ENCODE assay signal across 8 mouse cellular contexts in genomic region chr3:154327883-154328720, GRCm38 (mm10). TPM values are rescaled to one million over a fixed set of nuclear protein-coding genes. Genes with fewer than 3 reads are reported as not detected.
DNase-seq lines count a peak whose midpoint lies in the region; ATAC-seq and TF ChIP-seq lines count a peak whose summit lies in the region.

No protein-coding gene starts in this region.

- H3K27ac ChIP-seq in gastrocnemius, adult 2 months, result no peak overlapping the region
- no peak overlapping the region for H3K27ac ChIP-seq in hindbrain, embryonic 11.5 days (ENCODE audit: low read depth, low read length)
- H3K27ac ChIP-seq in liver, embryonic 16.5 days (ENCODE audit: low read length), result no peak overlapping the region

- H3K4me3 ChIP-seq in gastrocnemius, adult 2 months, result peak overlapping the region; percentile 62
- peak overlapping the region; percentile 35 for H3K4me3 ChIP-seq in hindbrain, embryonic 11.5 days (ENCODE audit: low read depth, low read length)
- H3K4me3 ChIP-seq in liver, embryonic 16.5 days (ENCODE audit: low read depth, low read length), result peak overlapping the region; percentile 22; the same call in 1 of the 2 replicates

- peak; percentile 87 for ATAC-seq in hindbrain, embryonic 11.5 days (ENCODE audit: low FRiP score)
- peak; percentile 32; the same call in 1 of the 2 replicates for ATAC-seq in liver, embryonic 16.5 days (ENCODE audit: low read depth)
- no peak for ATAC-seq in frontal cortex, adult (ENCODE audit: low TSS enrichment)

- H3K27me3 ChIP-seq in hindbrain, embryonic 11.5 days (ENCODE audit: control insufficient read depth, insufficient read depth, low read length), result peaks cover 67% of the 10 kb centered on the region
- H3K27me3 ChIP-seq in liver, embryonic 16.5 days (ENCODE audit: control insufficient read depth, insufficient read depth, low read depth, low read length), result peaks cover 86% of the 10 kb centered on the region

- peak; percentile 50 for DNase-seq in gastrocnemius, adult 2 months
- no peak for DNase-seq in gastrocnemius, adult 18-20 months (ENCODE audit: low spot score)
- DNase-seq in embryo, embryonic 10.5 days (ENCODE audit: low spot score), result peak; percentile 45
- DNase-seq in hindbrain, embryonic 11.5 days (ENCODE audit: low spot score), result peak; percentile 81
- DNase-seq in thymus, postnatal 10 days (ENCODE audit: low spot score in 2 of 2), result no peak
- no peak for DNase-seq in cerebellum, postnatal 36 days

- WGBS in hindbrain, embryonic 11.5 days, result under 1% methylated on average over 71 of the region's 86 CpGs
- WGBS in liver, embryonic 16.5 days (ENCODE audit: insufficient replicate concordance), result 1% methylated on average over 84 of the region's 86 CpGs

- no peaks in the 10 kb centered on the region for H3K9me3 ChIP-seq in hindbrain, embryonic 11.5 days (ENCODE audit: control insufficient read depth, low read length)
- no peaks in the 10 kb centered on the region for H3K9me3 ChIP-seq in liver, embryonic 16.5 days (replicated peaks; ENCODE audit: control insufficient read depth, low read length)

- peak overlapping the region; percentile 19; the same call in 1 of the 2 replicates for H3K9ac ChIP-seq in hindbrain, embryonic 11.5 days (ENCODE audit: low read depth, low read length)
- H3K9ac ChIP-seq in liver, embryonic 16.5 days (ENCODE audit: low read depth, low read length), result no peak overlapping the region

- intact Hi-C loops in gastrocnemius, adult 2 months (cut with DNase I), result no loop called here

- no peaks in the 10 kb centered on the region for H3K36me3 ChIP-seq in hindbrain, embryonic 11.5 days (ENCODE audit: control insufficient read depth, insufficient read depth, low read length)
- no peaks in the 10 kb centered on the region for H3K36me3 ChIP-seq in liver, embryonic 16.5 days (ENCODE audit: control insufficient read depth, insufficient read depth)

- no peak for TF ChIP-seq CTCF in gastrocnemius, adult 2 months (IDR thresholded peaks at IDR 0.05)

- peak overlapping the region; percentile 82 for H3K4me2 ChIP-seq in hindbrain, embryonic 11.5 days (replicated peaks; ENCODE audit: low read depth, low read length)
- peak overlapping the region; percentile 26; the same call in 1 of the 2 replicates for H3K4me2 ChIP-seq in liver, embryonic 16.5 days (ENCODE audit: low read depth, low read length)

- H3K4me1 ChIP-seq in hindbrain, embryonic 11.5 days (replicated peaks; ENCODE audit: control insufficient read depth, insufficient read depth, low read length), result peaks cover 16% of the 10 kb centered on the region
- no peaks in the 10 kb centered on the region; the same call in 1 of the 2 replicates for H3K4me1 ChIP-seq in liver, embryonic 16.5 days (ENCODE audit: control insufficient read depth, low read depth, low read length)

RNA-seq across cellular contexts. Expression of gene Lhx8, which starts 2.4 kb away (rescaled TPM):
- total RNA-seq in gastrocnemius, adult 2 months (2021), result under 1 TPM in 1 of 2 experiments, not detected in 1; 0.11 TPM
- total RNA-seq in gastrocnemius, adult 18-20 months (2021), result not detected
- 1.2 and 2.7 TPM in 2 replicates for polyA plus RNA-seq in hindbrain, embryonic 11.5 days (2014; fragmentation: Nextera tagmentation; extraction: Ambion mirVana)
- not detected in 2 replicates for polyA plus RNA-seq in liver, embryonic 16.5 days (2015; fragmentation: Nextera tagmentation; extraction: Ambion mirVana)

Comparison
In these comparisons a context has a peak if more than half of its experiments do, and no peak if none do; other contexts are left out.
1. DNase-seq: peak in gastrocnemius, adult 2 months (single experiment), embryo, embryonic 10.5 days (single experiment) and hindbrain, embryonic 11.5 days (single experiment); none in gastrocnemius, adult 18-20 months (single experiment), thymus, postnatal 10 days (0 of 2) and cerebellum, postnatal 36 days (0 of 2).
2. Peak in every context shown above with its lines, with median percentiles within 50 percentile points of each other: H3K4me3 ChIP-seq.